Mouse (Mus musculus): ENCODE data around the gene Itk. TPM values are rescaled to one million over a fixed set of nuclear protein-coding genes. Genes with fewer than 3 reads are reported as not detected.
"Not testable (repeated sequence)": the region's sequence is repeated elsewhere in the genome, so short reads cannot be mapped to it uniquely, and the experiment has no call there.

Itk gene
- polyA plus RNA-seq (2012; rRNA removed), result 0.47 and 0.65 TPM in 2 replicates

DNA sequence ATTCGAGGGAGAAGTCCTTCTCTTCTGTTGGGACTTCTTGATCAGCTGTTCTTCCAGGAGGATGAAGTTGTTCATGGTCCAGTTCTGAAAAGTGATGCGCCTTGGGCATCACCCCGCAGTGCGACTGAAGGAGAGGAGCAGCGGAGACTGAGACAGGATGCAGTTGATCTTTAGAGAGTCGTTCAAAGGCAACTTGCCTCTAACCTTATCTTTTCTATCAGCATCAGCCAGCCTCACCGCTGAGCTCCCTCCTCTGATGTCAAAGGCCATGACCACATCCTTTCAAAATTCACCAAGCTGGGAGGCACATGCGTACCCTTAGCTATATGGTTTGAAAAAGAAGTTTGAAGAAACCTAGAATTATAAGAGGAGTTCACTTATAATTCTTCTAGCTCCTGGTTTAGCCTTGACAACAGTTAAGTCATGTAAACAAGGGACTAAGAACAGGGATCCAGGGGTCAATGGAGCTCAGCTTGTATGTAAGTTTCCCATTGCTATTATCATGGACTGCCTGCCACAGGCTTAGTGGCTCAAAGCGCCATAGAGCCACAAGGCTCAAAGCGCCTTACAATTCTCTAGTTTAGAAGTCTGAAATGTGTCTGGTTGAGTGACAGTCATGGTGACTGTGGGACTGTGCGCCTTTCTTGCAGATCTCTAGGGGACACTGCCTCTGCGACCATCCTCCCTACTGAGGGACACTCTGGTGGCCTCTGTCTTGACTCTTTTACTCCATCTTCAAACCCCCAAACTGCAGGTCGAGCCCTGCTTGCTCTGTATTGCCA lies at the start of gene Itk:
Itk (minus strand) TSS at position 180 of the 782 bp plus-strand sequence.
- no peak for DNase-seq (ENCODE audit: low spot score)

DNA sequence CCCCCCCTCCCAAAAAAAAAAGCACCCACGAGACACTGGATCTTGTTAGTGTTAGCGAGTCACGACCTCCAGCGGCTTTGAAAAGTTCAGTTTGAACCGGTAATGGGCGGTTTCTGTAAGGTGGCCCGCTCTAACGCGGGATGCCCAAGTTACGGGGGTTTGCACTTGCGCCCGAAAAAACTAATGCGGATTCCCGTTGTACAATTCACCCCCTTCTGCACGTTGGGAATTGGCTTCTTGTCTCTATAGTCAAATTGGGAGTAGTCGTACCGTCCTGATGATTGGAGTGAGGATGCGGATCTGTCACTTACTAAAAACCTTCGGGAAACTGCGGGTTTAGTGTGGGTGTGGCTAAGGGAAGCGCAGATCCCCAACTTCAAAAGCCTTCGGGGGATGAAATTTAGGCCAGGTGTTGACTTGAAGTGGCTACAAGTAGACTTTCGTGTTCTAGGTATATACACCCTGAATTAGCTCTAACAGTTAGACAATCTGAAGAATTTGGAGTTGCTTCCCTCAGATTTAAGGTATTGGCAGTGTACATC lies 48.2 kb upstream of the Itk start:
- DNase-seq (ENCODE audit: low spot score), result no peak

DNA sequence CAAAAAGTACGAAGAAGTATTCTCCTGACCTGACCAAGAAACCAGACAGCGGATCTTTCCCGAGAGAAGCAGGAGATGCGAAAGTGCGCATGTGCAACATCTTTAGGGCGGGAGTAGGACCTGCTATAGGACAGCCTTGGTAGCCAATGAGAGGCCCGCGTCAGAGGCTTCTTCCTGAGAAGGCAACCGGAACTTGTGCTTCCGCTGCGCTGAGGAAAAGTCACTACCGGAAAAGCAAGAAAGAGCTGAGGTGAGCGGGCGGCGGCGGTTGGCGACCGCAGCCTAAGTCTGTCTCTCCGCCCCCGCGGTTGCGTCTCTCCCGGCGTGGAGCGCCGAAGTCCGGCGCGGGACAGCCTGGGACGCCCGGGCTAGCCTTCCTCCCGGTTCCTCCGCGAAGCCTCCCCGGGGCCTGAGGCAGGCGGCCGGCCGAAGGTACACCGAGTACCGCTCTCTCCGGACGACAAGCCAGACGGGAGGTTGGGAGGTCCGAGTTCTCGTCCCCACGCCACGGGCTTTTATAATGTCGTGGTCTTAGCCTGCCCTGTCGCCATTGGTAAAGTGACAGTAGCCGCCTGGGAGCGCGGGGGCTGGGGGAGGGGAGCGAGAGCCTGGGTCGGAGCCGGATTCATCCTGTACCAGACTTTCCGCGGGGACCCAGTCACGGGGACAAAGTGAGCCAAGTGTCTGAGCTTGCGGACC lies 47.6 kb upstream of the Itk start, which contains the start of gene Med7:
Med7 (plus strand) TSS at position 166 of the 699 bp plus-strand sequence.
- DNase-seq (ENCODE audit: low spot score), result peak; percentile 78

DNA sequence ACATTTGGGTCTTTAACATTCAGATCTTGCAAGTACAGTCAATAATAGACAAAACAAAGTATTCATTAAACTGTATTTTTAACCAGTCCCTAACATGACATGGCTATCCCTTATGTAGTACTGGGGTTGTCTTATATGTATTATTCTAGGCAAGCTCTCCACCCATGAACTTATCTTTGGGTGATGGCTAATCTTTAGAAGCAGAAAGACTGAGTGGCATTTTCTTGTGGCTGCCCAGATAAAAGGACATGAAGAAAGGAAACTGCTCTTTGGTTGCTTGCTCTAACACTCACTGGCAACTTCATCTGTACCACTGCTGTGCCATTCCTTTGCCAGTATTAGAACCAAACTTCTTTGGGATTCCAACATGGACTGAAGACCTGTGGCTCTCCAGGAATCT lies 46.0 kb upstream of the Itk start:
- no peak for DNase-seq (ENCODE audit: low spot score)

DNA sequence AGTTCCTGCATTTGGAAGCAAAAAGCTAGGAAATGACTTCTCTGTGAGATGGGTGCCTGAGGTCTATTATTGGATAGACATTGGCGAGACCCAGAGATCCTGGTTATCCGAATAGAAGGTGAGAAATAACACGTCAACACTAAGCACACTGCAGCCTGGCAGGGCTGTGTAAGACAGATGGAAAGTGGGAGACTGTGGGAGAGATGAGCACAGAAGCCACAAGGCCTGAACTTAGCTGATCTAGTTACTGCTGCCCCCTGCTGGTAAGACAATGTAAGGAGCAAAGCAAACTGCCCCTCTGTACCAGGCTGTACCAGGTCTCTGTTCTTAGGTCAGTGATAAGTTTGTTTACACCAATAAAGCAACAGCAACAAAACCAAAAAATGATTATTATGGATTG lies 41.8 kb upstream of the Itk start:
- DNase-seq (ENCODE audit: low spot score), result no peak

DNA sequence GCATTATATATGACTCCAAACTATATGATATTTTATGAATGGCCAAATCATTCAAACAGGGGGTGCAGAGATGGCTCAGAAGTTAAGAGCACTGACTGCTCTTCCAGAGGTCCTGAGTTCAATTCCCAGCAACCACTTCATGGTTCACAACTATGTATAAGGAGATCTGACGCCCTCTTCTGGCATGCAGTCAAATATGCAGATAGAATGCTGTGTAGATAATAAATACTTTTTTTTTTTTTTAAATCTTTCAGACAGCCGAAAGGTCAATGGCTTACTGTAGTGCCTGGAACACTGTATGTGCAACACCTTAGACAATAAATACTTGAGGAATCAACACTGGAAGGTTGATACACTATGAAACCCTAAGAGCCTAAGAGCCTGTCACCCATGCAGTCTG lies 40.8 kb upstream of the Itk start:
- no peak for DNase-seq (ENCODE audit: low spot score)

DNA sequence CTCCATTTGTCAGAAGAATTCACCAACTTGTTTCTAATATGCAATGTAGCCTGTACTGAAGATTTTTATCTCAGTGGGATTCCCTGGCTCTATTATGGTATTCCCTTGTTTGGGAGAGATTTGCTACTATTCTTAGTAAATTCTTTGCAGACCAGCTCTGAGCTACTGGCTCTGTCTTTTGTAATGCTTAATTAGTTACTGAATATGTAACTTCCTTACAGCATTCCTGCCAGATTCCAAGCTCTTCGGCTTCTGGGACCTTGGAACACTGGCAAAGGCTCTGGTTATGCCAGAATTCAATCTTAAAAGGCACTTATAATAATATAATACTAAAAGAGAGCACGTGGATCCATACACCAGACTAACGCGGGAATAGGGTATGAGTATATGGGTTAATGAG lies 38.8 kb upstream of the Itk start:
- not testable (repeated sequence) for DNase-seq (ENCODE audit: low spot score)

DNA sequence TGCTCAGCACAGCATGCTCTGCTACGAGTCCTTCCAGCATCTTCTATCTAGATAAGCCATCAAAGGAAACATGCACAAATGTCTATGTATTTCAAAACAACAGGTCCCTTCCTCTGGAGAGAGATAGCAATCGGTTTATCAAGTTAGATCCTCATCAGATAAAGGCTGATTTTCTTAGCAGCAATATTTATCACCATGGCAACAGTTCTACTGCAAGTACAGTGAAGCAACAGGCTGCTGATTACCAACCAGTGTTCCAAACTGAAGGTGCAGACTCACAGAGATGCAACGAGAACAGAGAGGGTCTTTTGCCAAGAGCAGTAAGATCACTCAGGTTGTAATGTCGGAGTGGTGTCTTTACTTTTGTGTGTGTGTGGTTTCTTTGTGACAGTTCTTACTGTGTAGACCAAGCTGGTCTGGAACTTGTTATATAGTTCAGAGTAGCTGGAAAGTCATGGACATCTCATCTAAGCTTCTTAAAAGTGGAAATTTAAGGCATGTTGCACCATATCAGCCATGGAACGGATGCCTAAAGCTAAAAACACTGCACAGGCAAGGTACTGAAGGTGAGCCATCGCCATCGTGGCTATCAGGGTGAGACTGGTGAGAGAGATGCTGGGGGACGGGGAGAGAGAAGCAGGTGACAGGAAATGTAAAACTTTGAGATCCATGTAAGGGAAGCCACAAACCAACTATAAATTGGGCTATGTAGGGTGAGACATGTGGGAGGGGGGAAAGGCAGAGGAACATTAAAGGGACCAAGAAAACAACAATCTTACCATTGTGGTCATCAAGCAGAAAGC lies 32.0 kb upstream of the Itk start:
- DNase-seq (ENCODE audit: low spot score), result no peak

DNA sequence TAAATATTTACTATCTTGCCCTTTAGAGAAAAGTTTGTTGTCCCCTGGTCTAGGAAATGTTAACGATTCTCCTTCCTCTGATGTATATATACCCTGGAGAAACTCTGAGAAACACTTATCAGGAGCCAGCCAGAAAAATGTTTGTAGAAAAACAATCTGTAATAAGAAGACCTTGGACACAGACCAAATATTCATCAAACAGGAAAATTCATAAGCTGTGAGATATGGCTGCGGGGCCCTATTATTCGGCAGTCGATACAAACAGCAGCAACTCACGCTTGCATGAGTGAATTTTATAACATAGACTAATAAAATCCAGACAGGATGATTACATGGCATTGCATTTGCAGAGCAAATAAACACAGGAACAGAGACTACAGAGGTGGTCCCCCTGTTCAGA lies 29.5 kb upstream of the Itk start:
- DNase-seq (ENCODE audit: low spot score), result no peak

DNA sequence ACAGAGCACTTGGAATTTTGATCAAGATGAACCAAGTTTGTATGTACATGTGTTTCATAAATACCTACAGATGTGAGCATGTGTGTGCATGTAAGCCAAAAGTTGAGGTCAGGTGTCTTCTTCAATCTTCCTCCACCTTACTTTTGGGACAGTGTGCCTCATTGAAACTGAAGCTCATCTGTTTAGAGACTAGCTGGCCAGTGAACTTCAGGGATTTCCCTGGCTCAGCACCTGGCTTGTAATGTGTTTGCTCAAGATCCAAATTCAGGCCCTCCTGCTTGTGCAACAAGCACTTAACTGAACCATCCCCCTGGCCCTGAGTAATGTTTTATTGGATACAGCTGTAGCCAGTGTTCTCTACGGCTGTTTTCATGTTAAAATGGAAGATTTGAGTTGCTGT lies 29.1 kb upstream of the Itk start:
- no peak for DNase-seq (ENCODE audit: low spot score)

DNA sequence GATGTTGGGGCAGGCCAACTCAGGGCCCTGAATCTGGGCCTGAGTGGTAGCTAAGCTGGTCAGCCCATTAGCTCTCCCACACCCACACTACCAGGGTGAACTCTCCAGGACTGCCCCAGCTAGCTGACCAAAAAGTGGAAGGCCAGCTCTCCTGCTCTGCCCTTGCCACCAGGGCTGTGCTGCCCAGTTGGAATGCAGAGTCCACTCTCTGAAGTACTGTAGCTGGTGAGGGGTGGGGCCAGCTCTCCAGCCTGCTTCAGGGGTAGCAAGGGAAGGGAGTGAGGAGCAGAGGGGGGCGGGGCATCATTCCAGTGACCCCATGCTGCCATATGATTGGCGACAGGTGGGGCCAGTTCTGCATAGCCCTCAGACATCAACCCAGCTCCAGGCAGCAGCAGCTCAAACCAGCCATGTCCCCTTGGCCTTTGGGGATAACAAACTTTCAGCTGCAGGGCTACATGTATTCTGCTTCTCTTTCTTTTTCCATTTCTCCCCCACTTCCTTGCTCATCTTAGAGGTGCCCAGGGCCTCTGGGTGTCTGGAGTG lies 20.8 kb upstream of the Itk start:
- no peak for DNase-seq (ENCODE audit: low spot score)

DNA sequence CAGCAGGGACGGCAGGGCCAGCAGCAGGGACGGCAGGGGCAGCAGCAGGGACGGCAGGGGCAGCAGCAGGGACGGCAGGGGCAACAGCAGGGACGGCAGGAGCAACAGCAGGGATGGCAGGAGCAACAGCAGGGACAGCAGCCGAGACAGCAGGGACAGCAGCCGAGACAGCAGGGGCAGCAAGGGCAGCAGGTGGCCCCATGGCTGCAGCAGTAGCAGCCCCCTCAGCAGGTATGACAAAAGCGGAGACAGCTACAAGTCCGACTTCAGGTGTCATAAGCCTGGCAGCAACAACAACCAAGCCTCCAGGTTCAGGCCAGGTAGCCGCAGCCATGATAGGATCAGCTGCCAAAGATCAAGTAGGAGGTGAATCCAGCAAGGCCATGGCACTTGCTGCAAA lies 17.4 kb upstream of the Itk start:
- no peak for DNase-seq (ENCODE audit: low spot score)

DNA sequence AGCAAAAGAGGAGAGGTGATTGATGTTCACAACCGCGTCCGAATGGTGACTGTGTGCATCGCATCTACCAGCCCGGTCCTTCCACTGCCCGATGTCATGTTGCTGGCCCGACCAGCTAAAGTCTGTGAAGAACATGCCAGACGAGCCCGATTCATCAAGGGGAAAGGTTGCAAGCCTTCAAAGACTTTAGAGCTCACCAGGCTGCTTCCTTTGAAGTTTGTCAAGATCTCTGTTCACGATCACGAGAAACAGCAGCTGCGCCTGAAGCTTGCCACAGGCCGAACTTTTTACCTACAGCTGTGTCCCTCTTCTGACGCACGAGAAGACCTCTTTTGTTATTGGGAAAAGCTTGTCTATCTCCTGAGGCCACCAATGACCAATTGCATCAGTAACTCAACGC lies 15.7 kb upstream of the Itk start:
- no peak for DNase-seq (ENCODE audit: low spot score)

DNA sequence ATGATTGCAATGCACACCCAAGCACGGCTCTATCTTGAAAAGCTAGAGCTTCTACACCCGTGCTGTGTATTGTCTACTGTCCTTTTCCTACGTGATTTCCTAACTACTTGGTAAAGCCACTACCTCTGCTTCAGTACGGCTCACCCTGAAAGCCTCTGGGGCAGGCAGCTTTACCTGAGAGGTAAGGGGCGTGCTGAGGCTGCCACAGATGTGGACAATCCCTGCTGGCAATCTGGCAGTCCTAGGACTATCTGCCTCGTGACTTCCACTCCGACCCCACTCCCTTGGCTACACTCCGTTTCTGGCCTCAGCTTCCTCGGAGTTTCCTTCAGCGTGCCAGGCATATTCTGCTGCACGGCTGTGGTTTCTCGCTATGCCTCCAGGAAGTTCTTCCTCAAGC lies 12.2 kb upstream of the Itk start:
- DNase-seq (ENCODE audit: low spot score), result no peak

DNA sequence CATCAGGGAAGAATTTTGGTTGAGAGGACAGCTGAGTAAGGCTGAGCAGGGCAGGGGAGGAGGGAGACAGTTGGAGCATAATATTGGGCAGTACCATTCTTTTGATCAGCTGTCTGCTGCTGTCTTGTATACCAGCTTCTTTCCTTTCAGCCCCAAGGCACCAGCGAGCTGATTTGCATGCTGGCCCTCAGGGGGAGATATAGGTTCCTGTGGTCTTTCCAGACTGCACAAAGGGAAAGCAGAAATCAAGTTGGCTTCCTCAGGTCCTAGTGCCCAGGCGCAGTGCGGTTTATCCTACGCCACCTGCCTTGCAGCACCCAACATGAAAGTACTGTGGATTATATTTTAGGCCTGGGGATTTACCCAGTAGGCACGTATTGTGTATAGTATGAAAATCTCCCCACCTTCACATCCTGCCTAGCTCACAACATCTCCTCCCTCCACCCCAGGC lies 9.6 kb upstream of the Itk start:
- no peak for DNase-seq (ENCODE audit: low spot score)

DNA sequence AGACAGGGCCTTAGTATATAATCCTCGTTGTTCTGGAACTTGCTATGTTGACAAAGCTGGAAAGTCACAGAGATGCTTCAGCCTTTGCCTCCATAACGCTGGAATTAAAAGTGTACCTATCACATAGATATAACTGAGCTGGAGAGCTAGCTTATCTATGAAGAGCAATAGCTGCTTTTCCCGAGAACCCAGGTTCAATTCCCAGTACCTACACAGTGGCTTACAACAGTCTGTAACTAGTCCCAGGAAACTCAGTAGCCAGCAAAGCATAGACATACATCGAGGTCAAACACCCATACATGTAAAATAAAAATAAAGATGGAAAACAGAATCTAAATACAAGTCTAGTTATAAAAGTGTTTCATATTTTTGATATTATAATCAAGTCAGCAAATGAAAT lies 9.2 kb upstream of the Itk start:
- no peak for DNase-seq (ENCODE audit: low spot score)

DNA sequence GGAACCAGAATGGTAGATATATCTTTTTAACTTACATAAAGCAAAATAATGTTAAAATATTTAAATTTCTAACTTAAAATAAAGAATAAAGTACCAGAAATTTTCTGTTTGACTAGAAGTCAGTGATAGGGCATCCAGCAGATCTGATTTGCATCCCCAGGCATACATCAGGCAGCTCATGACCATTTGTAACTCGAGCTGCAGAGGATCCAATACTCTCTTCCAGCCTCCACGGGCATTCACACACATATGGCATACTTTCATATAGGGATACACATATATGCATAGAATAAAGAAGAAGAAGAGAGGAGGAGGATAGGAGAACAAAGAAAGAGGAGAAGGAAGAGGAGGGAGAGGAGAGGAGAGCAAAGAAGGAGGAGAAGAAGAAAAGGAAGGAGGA lies 8.6 kb upstream of the Itk start:
- no peak for DNase-seq (ENCODE audit: low spot score)

DNA sequence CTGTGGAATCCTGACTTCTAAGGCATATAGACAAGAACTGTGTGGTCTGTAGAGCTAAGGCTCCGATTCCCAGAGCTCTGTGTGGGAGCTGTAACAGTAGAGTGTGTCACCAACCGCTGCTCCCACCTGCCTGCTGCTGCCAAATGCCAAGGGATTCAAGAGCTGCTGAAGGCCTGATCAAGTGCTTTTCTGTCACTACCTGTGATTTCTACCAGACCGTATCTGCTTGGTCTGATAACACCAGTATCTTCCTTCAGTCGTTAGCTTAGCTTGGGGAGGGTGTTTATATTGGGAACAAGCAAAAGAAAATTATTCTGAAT lies 7.5 kb upstream of the Itk start:
- DNase-seq (ENCODE audit: low spot score), result no peak

DNA sequence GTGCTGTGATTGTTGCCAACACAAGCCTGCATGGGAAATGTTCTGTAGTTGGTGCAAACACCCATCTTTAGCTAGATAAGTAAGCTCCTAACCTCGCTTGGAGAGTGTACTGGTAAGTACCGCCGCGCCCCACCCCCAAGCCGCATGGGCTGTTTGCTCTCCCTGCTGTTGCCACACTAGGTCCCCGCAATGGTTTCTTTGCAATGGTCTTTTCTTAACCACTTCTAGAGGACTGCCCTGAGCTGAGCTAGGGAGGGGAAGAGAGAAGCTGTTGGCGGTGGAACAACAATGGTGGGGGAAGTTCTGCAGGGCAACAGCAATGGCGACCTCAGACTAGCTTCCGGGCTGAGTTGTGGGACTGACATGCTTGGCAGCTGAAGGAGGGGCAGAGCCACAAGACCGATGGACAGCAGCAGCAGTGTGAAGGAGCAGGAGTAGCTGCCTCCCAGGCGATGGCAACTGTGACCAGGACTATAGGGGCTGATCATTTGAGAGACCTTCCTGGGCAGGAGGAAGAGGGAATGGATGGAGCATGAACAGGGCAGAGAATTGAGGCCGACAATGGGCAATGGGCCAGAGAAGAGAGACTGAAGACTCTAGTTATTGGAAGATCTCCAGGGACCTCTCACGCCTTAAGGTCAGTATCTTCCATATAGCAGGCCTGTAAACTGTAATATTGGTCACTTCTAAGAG lies 7.0 kb upstream of the Itk start, which contains the start of gene Fam71b:
Fam71b (plus strand) TSS at position 393 of the 693 bp plus-strand sequence.
- DNase-seq (ENCODE audit: low spot score), result no peak

DNA sequence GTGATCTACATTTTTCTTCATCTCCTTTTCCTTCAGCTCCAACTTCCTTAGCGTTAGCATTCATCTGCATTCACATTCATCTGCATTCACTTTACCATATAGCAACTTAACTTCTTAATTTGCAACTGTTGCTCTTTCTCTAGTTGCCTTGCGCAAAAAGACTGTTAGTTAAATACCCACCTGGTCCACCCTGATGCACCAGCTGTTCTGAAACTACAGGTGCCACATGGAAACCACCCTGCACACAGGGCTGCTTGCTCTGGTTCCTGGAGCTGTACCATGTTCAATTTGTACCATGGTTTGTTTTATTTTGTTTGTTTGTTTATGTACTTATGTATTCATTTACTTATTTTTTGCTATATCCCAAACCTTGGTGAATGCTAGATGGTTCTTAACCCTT lies 6.4 kb upstream of the Itk start:
- no peak for DNase-seq (ENCODE audit: low spot score)

DNA sequence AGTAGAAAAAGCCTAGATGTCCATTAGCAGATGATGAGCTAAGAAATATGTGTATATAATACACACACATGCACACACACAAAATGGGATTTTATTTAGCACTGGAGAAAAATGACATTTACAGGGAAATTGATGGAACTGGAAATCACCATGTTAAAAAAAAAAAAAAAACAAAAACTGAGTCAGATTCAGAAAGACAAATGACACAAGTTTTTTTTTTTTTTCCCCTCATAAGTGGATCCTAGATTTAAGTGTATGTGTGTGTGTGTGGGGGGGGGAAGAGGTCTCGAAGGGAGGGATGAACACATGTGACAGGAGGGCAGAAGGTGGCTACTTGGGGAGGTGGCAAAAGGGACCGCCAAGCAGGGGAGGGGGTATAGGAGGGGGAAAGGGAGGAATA lies 5.8 kb upstream of the Itk start:
- DNase-seq (ENCODE audit: low spot score), result no peak
